Mouse (Mus musculus): ENCODE measurements around the gene Cd3g.
A peak's percentile ranks its signal among the peaks of the same experiment; 100 is the strongest.

Gene Cd3g

GRCm38 (mm10) chr9:44985721-44986161 lies 5.5 kb upstream of the Cd3g start:
- no peak for DNase-seq (ENCODE audit: low read depth)

- no peak for DNase-seq (ENCODE audit: low read depth)
Observed at GRCm38 (mm10) chr9:44983001-44983400, 2.8 kb upstream of the Cd3g start.

DNA sequence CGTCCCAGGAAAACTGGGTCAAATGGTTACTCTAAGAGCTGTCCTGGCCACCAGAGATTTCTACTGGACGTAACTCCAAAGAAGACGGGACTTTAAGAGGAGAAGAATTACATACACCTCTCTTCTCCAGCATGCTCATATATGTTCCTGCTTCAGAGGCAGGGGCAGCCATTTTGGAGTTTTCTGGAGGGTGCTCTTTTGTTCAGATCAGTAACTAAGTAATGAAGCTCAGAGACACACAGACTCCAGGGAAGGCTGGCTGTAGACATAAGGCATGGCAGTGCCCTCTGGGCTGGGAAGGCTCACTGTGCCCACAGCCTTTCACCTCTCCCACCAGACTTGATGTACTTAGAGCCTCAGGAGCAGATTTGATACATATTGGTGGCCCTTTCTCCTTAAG lies 2.3 kb upstream of the Cd3g start:
- DNase-seq (ENCODE audit: low read depth), result no peak

- DNase-seq (ENCODE audit: low read depth), result no peak
Observed at GRCm38 (mm10) chr9:44982081-44982480, 1.9 kb upstream of the Cd3g start.

DNA sequence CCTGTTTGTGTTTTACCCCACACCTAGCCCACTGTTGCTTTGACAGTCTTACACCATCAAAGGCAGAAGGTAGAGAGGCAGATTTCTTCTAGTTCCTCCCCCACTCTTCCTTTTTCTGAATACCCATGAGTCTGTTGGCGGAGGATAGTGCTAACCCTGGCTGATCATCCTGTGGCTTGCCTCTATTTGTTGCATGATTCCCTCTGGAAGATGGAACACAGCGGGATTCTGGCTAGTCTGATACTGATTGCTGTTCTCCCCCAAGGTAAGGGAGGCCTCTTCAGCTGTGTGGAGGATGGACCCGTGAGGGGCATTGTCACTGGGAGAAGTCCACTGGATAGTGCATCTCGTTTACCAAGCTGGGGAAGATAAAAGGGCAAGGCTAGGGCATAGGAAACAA lies 1.4 kb upstream of the Cd3g start, which contains the start of gene Cd3d:
Cd3d (plus strand) TSS at position 111 of the 400 bp plus-strand sequence.
- no peak for DNase-seq (ENCODE audit: low read depth)

GRCm38 (mm10) chr9:44981104-44981503 lies 873 bp upstream of the Cd3g start:
- DNase-seq (ENCODE audit: low read depth), result no peak

DNA sequence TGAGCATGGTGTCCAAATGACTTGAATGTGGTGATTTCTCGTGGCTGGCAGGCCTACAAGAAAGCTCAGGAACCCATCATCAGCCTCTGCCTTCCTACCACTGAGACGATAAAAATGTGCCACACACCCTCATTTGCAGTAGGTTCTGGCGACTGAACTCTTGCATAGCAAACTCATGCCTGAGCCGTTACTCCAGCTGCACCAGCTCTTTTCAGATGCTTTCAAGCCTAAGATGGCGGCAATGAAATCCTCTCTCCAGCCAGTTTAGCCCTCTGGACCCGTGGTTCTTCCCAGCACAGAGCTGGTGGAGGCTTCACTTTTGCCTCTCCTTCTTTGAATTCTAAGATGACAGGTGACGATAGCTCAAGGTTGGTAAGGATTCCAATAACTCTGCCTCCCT lies 425 bp downstream of the Cd3g start:
- DNase-seq (ENCODE audit: low read depth), result no peak

DNA sequence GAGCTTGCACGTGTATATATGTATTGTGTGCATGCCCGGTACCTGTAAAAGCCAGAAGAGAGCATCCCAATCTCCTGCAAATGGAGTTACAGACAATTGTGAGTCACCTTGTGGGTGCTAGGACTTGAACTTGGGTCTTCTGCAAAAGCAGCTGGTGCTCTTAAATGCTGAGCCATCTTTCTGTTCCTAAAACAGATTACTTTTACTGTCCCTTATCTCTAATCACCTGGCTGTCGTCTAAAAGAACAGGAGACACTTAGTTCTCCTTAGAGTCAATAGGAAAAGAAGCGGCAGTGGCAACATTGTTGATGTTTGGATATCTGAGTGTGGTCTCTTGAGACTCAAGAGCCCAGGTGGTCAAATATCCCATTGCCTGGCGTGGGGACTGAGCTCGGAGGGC lies 2.4 kb downstream of the Cd3g start:
- no peak for DNase-seq (ENCODE audit: low read depth)

GRCm38 (mm10) chr9:44969450-44969849 lies 10.8 kb downstream of the Cd3g start:
- DNase-seq (ENCODE audit: low read depth), result peak; percentile 41

- peak; percentile 17 for DNase-seq (ENCODE audit: low read depth)
Observed at GRCm38 (mm10) chr9:44967763-44968162, 12.5 kb downstream of the Cd3g start.

DNA sequence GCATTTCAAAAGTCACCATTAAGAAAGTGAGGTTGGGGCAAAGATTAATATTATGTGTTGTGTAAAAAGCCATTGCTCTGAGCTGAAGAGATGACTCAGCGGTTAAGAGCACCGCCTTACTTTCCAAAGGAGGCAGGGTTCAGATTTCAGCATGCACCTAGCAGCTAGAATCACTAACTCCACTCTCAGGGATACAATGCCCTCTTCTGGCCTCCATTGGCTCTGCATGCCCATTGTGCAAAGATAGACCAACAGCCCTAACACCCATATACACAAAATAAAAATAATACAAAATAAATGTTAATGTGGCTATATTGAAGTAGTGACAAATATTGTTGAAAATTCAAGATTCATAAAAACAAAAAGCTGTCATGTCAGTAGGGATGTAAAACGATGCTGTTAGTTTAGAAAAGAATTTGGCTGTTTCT lies 13.4 kb downstream of the Cd3g start:
- peak; percentile 95 for DNase-seq (ENCODE audit: low read depth)

- no peak for DNase-seq (ENCODE audit: low read depth)
Observed at GRCm38 (mm10) chr9:44965833-44966466, 14.3 kb downstream of the Cd3g start.

DNA sequence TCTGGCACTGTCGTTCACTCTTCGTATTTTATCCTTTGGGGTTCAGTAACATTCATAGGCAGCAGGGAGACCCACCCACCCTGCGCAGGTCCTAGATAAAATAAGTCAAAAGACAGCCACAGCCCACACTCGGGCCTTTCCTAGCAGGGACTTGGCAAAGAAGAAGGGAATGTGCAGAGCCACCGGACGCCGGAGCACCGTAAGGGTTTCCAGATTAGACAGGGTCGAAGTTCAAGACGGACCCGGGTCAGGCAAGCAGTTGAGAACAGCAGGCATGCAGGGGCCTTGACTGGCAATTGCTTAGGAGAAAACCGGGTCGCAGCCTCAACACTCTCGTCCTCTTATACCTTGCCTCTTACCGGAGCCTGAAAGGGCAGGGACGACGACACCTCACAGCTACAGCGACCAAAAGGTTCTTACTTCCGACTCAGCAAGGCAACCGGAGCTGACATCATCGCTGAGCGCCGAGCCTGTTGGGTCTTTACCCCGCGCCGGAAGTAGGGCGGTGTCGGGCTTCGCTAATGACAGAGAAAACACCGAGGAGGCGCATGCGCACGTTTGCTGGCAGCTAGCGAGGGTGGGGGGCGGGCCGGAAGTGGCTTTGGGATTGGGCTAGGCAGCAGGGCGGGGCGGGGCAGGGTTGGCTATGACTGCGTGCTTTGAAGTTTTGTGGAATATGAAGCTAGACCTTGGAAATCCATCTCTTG lies 15.0 kb downstream of the Cd3g start, which contains the start of gene Ube4a:
Ube4a (minus strand) TSS at position 475 of the 707 bp plus-strand sequence.
- peak; percentile 99 for DNase-seq (ENCODE audit: low read depth)

- no peak for DNase-seq (ENCODE audit: low read depth)
Observed at GRCm38 (mm10) chr9:44954432-44954831, 25.8 kb downstream of the Cd3g start.

GRCm38 (mm10) chr9:44947836-44948235 lies 32.4 kb downstream of the Cd3g start:
- no peak for DNase-seq (ENCODE audit: low read depth)

- DNase-seq (ENCODE audit: low read depth), result no peak
Observed at GRCm38 (mm10) chr9:44946185-44946695, 34.0 kb downstream of the Cd3g start.

DNA sequence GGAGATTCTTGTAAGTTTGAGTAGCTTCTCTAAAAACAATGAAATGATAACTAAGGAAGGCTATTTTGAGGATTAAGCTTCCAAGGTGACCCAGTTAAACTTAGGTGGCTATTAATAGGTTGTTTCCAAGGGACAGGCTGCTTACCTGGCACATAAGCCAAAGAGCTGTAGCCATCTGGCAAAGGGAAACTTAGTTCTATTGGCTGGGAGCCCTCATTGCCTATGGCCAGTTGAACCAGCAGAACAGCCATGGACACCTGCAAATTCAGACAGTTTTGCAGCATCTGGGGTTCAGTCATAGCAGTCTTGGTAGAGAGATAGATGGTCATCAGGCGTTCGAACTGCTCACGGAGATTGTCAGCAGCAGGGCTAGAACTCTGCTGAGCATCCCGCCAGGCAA lies 37.8 kb downstream of the Cd3g start:
- DNase-seq (ENCODE audit: low read depth), result no peak

GRCm38 (mm10) chr9:44941756-44942155 lies 38.5 kb downstream of the Cd3g start:
- no peak for DNase-seq (ENCODE audit: low read depth)

DNA sequence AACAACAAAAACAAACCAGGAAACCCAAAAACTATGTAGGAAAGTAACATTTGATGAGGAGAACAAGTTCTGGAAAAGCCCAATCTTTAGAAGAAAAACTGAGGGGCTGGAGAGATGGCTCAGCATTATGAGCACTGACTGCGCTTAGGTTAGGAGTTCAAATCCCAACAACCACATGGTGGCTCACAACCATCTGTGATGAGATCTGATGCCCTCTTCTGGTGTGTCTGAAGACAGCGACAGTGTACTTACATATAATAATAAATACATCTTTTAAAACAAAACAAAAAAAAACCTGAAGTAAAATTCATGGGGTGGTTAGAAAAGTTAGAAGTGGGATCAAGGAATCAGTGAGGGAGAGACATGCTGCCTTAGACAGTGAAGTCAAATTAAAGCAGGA lies 58.7 kb downstream of the Cd3g start:
- no peak for DNase-seq (ENCODE audit: low read depth)

GRCm38 (mm10) chr9:44921123-44921468 lies 59.1 kb downstream of the Cd3g start:
- DNase-seq (ENCODE audit: low read depth), result no peak

DNA sequence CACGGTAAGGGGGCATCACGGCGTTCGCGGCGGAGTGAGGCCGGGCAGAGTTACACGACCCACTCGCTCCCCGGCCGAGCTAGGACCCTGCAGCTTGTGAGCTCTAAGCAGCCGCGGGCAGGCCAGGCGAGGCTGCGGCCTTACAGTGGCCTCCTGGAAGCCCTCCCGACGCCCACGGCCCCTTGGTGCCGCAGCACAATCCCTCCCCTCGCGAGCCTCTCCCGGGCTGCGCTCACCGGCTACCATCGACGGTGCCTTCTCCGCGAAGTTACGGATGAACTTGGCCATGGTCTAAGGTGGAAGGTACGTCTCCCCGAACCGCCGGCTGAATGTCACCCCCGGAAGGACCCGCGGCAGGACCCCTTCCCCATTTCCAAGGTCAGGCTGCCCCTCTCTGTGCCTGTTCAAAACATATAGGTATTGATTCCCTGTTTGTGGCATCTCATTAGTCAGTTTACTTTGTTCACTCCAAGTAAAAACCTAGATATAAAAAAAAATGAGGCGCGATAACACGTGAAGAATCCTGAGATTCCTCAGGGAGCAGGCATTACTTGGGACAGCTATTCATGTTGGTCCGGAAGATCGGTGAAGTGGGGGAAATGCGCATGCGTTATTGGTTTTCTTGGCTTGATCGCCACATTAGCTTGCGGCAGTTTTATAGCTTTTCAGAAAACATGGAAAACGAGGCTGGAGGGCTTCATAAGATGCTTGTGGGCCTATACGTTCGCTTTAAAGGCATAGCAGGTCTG lies 59.7 kb downstream of the Cd3g start, which contains the start of gene Atp5l:
Atp5l (minus strand) TSS at position 369 of the 749 bp plus-strand sequence.
- DNase-seq (ENCODE audit: low read depth), result peak; percentile 99

DNA sequence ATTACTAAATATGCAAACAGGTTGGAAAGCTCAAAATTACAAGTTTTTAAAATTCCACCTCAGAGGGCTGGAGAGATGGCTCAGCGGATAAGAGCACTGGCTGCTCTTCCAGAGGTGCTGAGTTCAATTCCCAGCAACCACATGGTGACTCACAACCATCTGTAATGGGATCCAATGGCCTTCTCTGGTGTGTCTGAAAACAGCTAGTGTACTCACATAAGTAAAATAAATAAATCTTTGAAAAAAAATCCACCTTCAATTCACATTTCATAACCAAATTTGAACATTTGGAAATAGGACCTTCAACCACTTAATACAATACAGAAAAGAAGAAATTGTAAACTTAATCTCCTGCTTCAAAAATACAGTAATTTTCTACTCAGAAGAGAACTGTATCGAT lies 60.6 kb downstream of the Cd3g start:
- peak; percentile 60 for DNase-seq (ENCODE audit: low read depth)
